Mouse (Mus musculus) thymus, adult 2 months (tissue): ENCODE measurements around the gene Bcas3.

Experiments
- CTCF ChIP-seq: fragments of 200-500 bp; IDR thresholded peaks from 2 replicates; pipeline ENCODE4 v1.5.1; 2012; ENCODE audit warnings: mild to moderate bottlenecking, control low read depth, low read length, moderate library complexity, borderline replicate concordance; ENCODE audit not compliant: control insufficient read depth, poor library complexity, insufficient read depth; ENCODE audit errors: extremely low read depth
- POLR2A ChIP-seq: fragments of 200-500 bp; IDR thresholded peaks from 2 replicates; pipeline ENCODE4 v1.6.1; 2012; ENCODE audit warnings: mild to moderate bottlenecking, low read length, control low read depth, moderate library complexity; ENCODE audit not compliant: control insufficient read depth, poor library complexity, insufficient read depth; ENCODE audit errors: extremely low read depth

GRCm38 (mm10) chr11:85520236-85520635, 167.3 kb downstream of the Bcas3 start:
- TF ChIP-seq CTCF (no peak), POLR2A (no peak)
